Mouse (Mus musculus) MEL (cell line): ENCODE results near the gene Ttll8. TPM values are rescaled to one million over a fixed set of nuclear protein-coding genes. Genes with fewer than 3 reads are reported as not detected.

Source experiments
- DNase-seq: peaks from one replicate; pipeline ENCODE4 v3.0.0; 2011; ENCODE audit warnings: low read depth, low spot score
- H3K27ac ChIP-seq: 2 replicates; pipeline ENCODE4 v1.5.1; 2012; ENCODE audit warnings: low read depth, mild to moderate bottlenecking, control low read depth, low read length, moderate library complexity; ENCODE audit not compliant: control insufficient read depth
- H3K27me3 ChIP-seq, 2 experiments: fragments of 150-350 bp in 1 of 2; sonication (generic) in 1 of 2; 2 replicates each; pipeline ENCODE4 v1.6.1; 2012; ENCODE audit warnings: low read length in 2 of 2, mild to moderate bottlenecking in 2 of 2, improper control_type of control experiment in 1 of 2, moderate library complexity in 1 of 2; ENCODE audit not compliant: insufficient read depth in 2 of 2, control insufficient read depth in 1 of 2
- H3K36me3 ChIP-seq, 2 experiments: 2 replicates each; pipeline ENCODE4 v1.6.1; 2012 to 2014; ENCODE audit warnings: low read length in 2 of 2, improper control_type of control experiment in 1 of 2, inconsistent platforms in 1 of 2, mild to moderate bottlenecking in 1 of 2; ENCODE audit not compliant: insufficient read depth in 2 of 2, control insufficient read depth in 1 of 2
- H3K4me1 ChIP-seq, 2 experiments: fragments of 150-350 bp in 1 of 2; sonication (generic) in 1 of 2; 2 replicates each; pipeline ENCODE4 v1.6.1; 2012; ENCODE audit warnings: low read length in 2 of 2, improper control_type of control experiment in 1 of 2, mild to moderate bottlenecking in 1 of 2; ENCODE audit not compliant: insufficient read depth in 2 of 2, control insufficient read depth in 1 of 2
- H3K4me3 ChIP-seq, 2 experiments: fragments of 150-350 bp in 1 of 2; sonication (generic) in 1 of 2; 2 replicates each; pipeline ENCODE4 v1.5.1; 2012; ENCODE audit warnings: low read depth in 2 of 2, low read length in 2 of 2, mild to moderate bottlenecking in 2 of 2, moderate library complexity in 2 of 2, control low read depth in 1 of 2, improper control_type of control experiment in 1 of 2; ENCODE audit not compliant: control insufficient read depth in 1 of 2, insufficient read depth in 1 of 2
- H3K79me2 ChIP-seq: 2 replicates; pipeline ENCODE4 v1.6.1; 2012; ENCODE audit warnings: mild to moderate bottlenecking, low read length, moderate library complexity; ENCODE audit not compliant: control insufficient read depth, poor library complexity, insufficient read depth
- H3K9ac ChIP-seq: 2 replicates; pipeline ENCODE4 v1.6.1; 2012; ENCODE audit warnings: low read depth, mild to moderate bottlenecking, control low read depth, low read length, moderate library complexity; ENCODE audit not compliant: control insufficient read depth, poor library complexity, severe bottlenecking
- H3K9me3 ChIP-seq: fragments of 150-350 bp; sonication (generic); replicated peaks from 2 replicates; pipeline ENCODE4 v1.6.1; 2012; ENCODE audit warnings: mild to moderate bottlenecking, low read length, improper control_type of control experiment, moderate library complexity; ENCODE audit not compliant: insufficient read depth
- E2F4 ChIP-seq: IDR thresholded peaks from 2 replicates; pipeline ENCODE4 v1.6.1; 2011; ENCODE audit warnings: low read depth, low read length, improper control_type of control experiment, borderline replicate concordance
- EP300 ChIP-seq, 2 experiments: IDR thresholded peaks; 2 replicates each; pipeline ENCODE4 v1.6.1; 2011; ENCODE audit warnings: improper control_type of control experiment in 2 of 2, low read length in 2 of 2, low read depth in 1 of 2, mild to moderate bottlenecking in 1 of 2
- ETS1 ChIP-seq: IDR thresholded peaks from 2 replicates; pipeline ENCODE4 v1.6.1; 2012; ENCODE audit warnings: low read depth, mild to moderate bottlenecking, inconsistent platforms, low read length, improper control_type of control experiment, moderate library complexity
- MAZ ChIP-seq: IDR thresholded peaks from 2 replicates; pipeline ENCODE4 v1.6.1; 2012; ENCODE audit warnings: low read depth, mild to moderate bottlenecking, inconsistent platforms, low read length, improper control_type of control experiment
- NELFE ChIP-seq: IDR thresholded peaks from 2 replicates; pipeline ENCODE4 v1.6.1; 2011; ENCODE audit warnings: low read depth, low read length, improper control_type of control experiment
- NRF1 ChIP-seq: IDR thresholded peaks from 2 replicates; pipeline ENCODE4 v1.6.1; 2014; ENCODE audit warnings: low read depth, mild to moderate bottlenecking, inconsistent platforms, low read length, improper control_type of control experiment, moderate library complexity; ENCODE audit not compliant: poor library complexity, insufficient read depth, severe bottlenecking
- POLR2A ChIP-seq, 2 experiments: IDR thresholded peaks; 2 replicates each; pipeline ENCODE4 v1.6.1; 2011 to 2012; ENCODE audit warnings: low read length in 2 of 2, mild to moderate bottlenecking in 2 of 2, control low read depth in 1 of 2, improper control_type of control experiment in 1 of 2, low read depth in 1 of 2, moderate library complexity in 1 of 2; ENCODE audit not compliant: control insufficient read depth in 1 of 2, insufficient read depth in 1 of 2, poor library complexity in 1 of 2
- POLR2AphosphoS5 ChIP-seq: IDR thresholded peaks from 2 replicates; pipeline ENCODE4 v1.6.1; 2012; ENCODE audit warnings: low read depth, borderline replicate concordance, mild to moderate bottlenecking, inconsistent platforms, low read length, moderate library complexity, mixed read lengths
- TAL1 ChIP-seq: IDR thresholded peaks from 2 replicates; pipeline ENCODE4 v1.6.1; 2012; ENCODE audit warnings: mild to moderate bottlenecking, inconsistent platforms, low read length, moderate library complexity, mixed read lengths
- polyA plus RNA-seq, 2 experiments: library from polyadenylated mRNA; stranded (reverse) in 1 of 2; unstranded in 1 of 2; fragments of >175 nt in 1 of 2; fragments of >200 nt in 1 of 2; gene quantifications; 2 replicates each; pipeline versions ENCODE4 v1.2.1 to v1.2.4; 2012; ENCODE audit warnings: low replicate concordance in 2 of 2, low read depth in 1 of 2; ENCODE audit not compliant: insufficient read length in 2 of 2, insufficient read depth in 1 of 2, missing spikeins in 1 of 2
- total RNA-seq: library from RNA; depleted of rRNA; stranded (reverse); fragments of 300-350 nt; gene quantifications from 2 replicates; pipeline ENCODE4 v1.2.3, GENCODE M21; 2012

Gene Ttll8
- total and polyA plus RNA-seq, 3 experiments: not detected

DNA sequence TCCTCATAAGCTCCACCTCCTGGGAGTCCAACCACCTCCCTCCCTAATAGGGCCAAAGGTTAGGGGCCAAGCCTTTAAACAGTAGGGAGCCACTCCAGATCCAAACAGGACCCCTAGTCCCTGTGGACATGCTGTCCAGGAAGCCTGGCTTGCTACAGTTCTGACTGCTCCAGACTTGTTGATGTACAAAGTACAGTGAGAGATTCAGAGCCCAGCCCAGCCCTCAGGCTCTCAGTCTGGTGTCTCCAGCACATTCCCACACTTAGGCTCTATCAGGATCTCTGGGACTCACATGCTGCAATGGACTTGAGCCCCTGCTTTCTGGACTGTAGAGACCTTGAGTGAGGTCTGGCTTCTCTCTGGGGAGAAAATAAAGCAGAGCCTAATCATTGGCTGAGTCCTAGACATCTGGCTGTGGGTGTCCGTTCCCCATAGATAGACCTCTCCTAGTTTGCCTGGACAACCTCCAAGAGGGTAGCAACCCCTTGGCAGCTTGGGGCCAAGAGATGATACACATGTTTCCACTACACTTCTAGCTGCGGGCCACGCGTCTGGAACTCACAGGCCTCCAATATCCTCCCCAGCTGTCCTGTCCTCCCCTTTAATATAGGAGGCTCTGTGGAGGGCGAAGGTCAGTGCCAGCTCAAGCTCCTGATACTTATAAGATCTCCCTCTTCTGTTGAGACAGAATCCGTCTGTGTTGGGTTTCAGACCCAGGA, 86.0 kb downstream of the Ttll8 start:
- TF ChIP-seq TAL1: no peak
- TF ChIP-seq EP300 (IDR thresholded peaks at IDR 0.05; ENCODE audit: low read depth in 1 of 2, low read length in 2 of 2): no peak
- TF ChIP-seq NELFE: no peak
- TF ChIP-seq MAZ: no peak
- TF ChIP-seq POLR2AphosphoS5: no peak
- Histone ChIP-seq H3K9ac (no peak overlapping the region), H3K4me1 (peaks cover 0 to 6% of the 10 kb centered on the region in 2 experiments; a peak in 1 of 4 replicates), H3K27ac (no peak overlapping the region), H3K27me3 (no peaks in the 10 kb centered on the region), H3K36me3 (peaks cover 2 to 4% of the 10 kb centered on the region in 2 experiments; a peak in 2 of 4 replicates), H3K4me3 (no peak overlapping the region), H3K9me3 (no peaks in the 10 kb centered on the region), H3K79me2 (peaks cover 15% of the 10 kb centered on the region)
- no peak for DNase-seq

DNA sequence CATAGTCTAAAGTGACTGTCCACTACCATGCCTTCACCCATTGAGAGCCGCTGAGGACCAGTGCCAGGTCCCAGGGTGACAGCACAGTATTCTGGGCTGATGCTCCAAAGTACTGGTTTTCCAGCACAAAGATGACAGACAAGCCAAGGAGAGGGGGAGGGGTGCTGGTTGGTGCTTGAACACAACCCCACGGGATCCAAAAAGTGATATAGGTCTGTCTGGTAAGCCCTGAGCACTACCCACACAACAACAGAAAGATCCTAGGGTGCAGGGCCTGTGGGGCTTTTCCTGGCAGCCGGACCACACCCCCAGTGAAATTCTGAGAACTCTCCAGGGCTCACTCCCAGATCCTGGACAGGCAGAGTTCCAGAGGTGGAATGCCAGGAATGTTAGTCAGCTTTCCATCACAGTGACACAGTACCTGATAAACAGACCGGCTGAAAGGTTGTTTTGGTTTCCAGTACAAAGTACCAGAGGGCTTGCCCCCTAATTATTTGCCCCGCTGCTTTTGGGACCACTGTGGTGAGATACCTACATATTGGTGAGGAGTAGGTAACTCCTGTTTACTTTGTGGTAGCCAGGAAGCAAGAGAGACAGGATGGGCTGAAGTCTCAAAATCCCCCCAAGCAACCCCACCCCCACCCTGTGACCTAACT, 86.7 kb downstream of the Ttll8 start:
- no peak for TF ChIP-seq NRF1
- no peak for TF ChIP-seq ETS1
- TF ChIP-seq E2F4: no peak
- no peak for TF ChIP-seq NELFE
- TF ChIP-seq POLR2AphosphoS5: no peak
- 0 out of 4 replicates have a peak, but pooled peaks of 1 of the 2 experiments have one; percentile 1 for TF ChIP-seq POLR2A (IDR thresholded peaks at IDR 0.05; ENCODE audit: control insufficient read depth in 1 of 2, insufficient read depth in 1 of 2, low read depth in 1 of 2, low read length in 2 of 2, poor library complexity in 1 of 2)
- no peak for TF ChIP-seq MAZ
- Histone ChIP-seq H3K36me3 (peaks cover 2 to 4% of the 10 kb centered on the region in 2 experiments; a peak in 2 of 4 replicates), H3K27me3 (no peaks in the 10 kb centered on the region), H3K27ac (no peak overlapping the region), H3K9ac (no peak overlapping the region), H3K4me3 (no peak overlapping the region), H3K4me1 (peaks cover 0 to 6% of the 10 kb centered on the region in 2 experiments; a peak in 1 of 4 replicates), H3K79me2 (peaks cover 21% of the 10 kb centered on the region), H3K9me3 (no peaks in the 10 kb centered on the region)
- DNase-seq: no peak

DNA sequence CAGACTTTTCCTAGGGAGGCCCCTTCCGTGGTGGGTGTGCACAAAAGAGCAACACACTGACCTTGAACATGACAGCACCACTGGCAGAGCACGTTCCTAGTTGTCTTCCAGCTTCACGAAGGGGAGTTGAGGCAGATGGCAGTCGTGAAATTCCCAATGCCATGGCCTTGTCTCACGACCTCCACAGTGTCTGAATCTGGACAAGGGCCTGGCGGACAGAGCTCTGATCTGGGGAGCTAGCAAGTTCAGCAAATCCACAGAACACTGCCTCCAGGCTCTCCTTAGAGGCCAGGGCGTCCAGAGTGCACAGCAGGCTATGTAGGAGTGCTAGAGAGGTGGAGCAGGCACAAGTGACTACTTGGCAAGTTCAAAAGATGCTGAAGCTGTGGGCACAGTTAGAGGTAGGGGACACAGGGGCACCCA, 87.3 kb downstream of the Ttll8 start:
- no peak for DNase-seq
- H3K4me1 ChIP-seq: peaks cover 0 to 6% of the 10 kb centered on the region in 2 experiments; a peak in 1 of 4 replicates
- H3K27ac ChIP-seq: no peak overlapping the region
- peaks cover 23% of the 10 kb centered on the region for H3K79me2 ChIP-seq
- peaks cover 2 to 4% of the 10 kb centered on the region in 2 experiments; a peak in 2 of 4 replicates for H3K36me3 ChIP-seq
- no peaks in the 10 kb centered on the region for H3K27me3 ChIP-seq
- no peak overlapping the region for H3K4me3 ChIP-seq
- H3K9me3 ChIP-seq: no peaks in the 10 kb centered on the region
- 0 out of 4 replicates have a peak, but pooled peaks of 1 of the 2 experiments have one; percentile 17 for TF ChIP-seq POLR2A (IDR thresholded peaks at IDR 0.05; ENCODE audit: control insufficient read depth in 1 of 2, insufficient read depth in 1 of 2, low read depth in 1 of 2, low read length in 2 of 2, poor library complexity in 1 of 2)
- TF ChIP-seq NELFE: no peak
- H3K9ac ChIP-seq: no peak overlapping the region
